Mouse (Mus musculus) liver, embryonic 14.5 days (tissue): Measurements from ENCODE around the gene Maneal. TPM values are rescaled to one million over a fixed set of nuclear protein-coding genes. Genes with fewer than 3 reads are reported as not detected.

Experiments
- ATAC-seq: fragments of 200-750 bp; cut with Nextera tagmentation; 2 replicates; pipeline ENCODE4 v1.8.0; 2017; ENCODE audit warnings: moderate number of reproducible peaks, mild to moderate bottlenecking, moderate library complexity; ENCODE audit not compliant: insufficient read depth
- DNase-seq, 3 experiments: peaks; one replicate each; pipeline ENCODE4 v3.0.0-alpha.2; 2012 to 2013; ENCODE audit warnings: low read depth in 3 of 3, low spot score in 3 of 3
- H3K27ac ChIP-seq: fragments of 300-500 bp; sonication (generic); 2 replicates; pipeline ENCODE4 v1.5.1; 2014; ENCODE audit warnings: moderate library complexity, mild to moderate bottlenecking, control low read depth, inconsistent platforms
- H3K27me3 ChIP-seq: fragments of 300-500 bp; sonication (generic); 2 replicates; pipeline ENCODE4 v1.6.1; 2014; ENCODE audit warnings: mild to moderate bottlenecking, low read length, moderate library complexity; ENCODE audit not compliant: control insufficient read depth, insufficient read depth
- H3K36me3 ChIP-seq: fragments of 300-500 bp; sonication (generic); replicated peaks from 2 replicates; pipeline ENCODE4 v1.6.1; 2014; ENCODE audit warnings: low read depth; ENCODE audit not compliant: control insufficient read depth, insufficient read depth
- H3K4me1 ChIP-seq, 2 experiments: fragments of 200-500 bp in 1 of 2; fragments of 300-500 bp in 1 of 2; sonication (generic) in 1 of 2; replicated peaks; 2 replicates each; pipeline ENCODE4 v1.6.1; 2012 to 2014; ENCODE audit warnings: antibody characterized with exemption in 1 of 2, inconsistent platforms in 1 of 2, low read length in 1 of 2; ENCODE audit not compliant: control insufficient read depth in 2 of 2, insufficient read depth in 2 of 2
- H3K4me2 ChIP-seq: fragments of 300-500 bp; sonication (generic); 2 replicates; pipeline ENCODE4 v1.6.1; 2014; ENCODE audit warnings: low read depth, mild to moderate bottlenecking, control low read depth, moderate library complexity
- H3K4me3 ChIP-seq, 2 experiments: fragments of 200-500 bp in 1 of 2; fragments of 300-500 bp in 1 of 2; sonication (generic) in 1 of 2; 2 replicates each; pipeline ENCODE4 v1.5.1; 2012 to 2014; ENCODE audit warnings: low read depth in 2 of 2, low read length in 2 of 2, mild to moderate bottlenecking in 2 of 2, control low read depth in 1 of 2, inconsistent platforms in 1 of 2, moderate library complexity in 1 of 2; ENCODE audit not compliant: insufficient read depth in 1 of 2
- H3K9ac ChIP-seq: fragments of 300-500 bp; sonication (generic); replicated peaks from 2 replicates; pipeline ENCODE4 v1.6.1; 2014; ENCODE audit warnings: mild to moderate bottlenecking, control low read depth, moderate library complexity
- H3K9me3 ChIP-seq: fragments of 300-500 bp; sonication (generic); 2 replicates; pipeline ENCODE4 v1.6.1; 2016; ENCODE audit warnings: low read length, mixed read lengths; ENCODE audit not compliant: control insufficient read depth
- CTCF ChIP-seq: IDR thresholded peaks from 2 replicates; pipeline ENCODE4 v1.5.1; 2016; ENCODE audit warnings: antibody characterized with exemption, low read depth, control low read depth
- EP300 ChIP-seq: IDR thresholded peaks from 2 replicates; pipeline ENCODE4 v1.6.1; 2016; ENCODE audit warnings: antibody characterized with exemption, low read depth
- WGBS: fragments of 180-500 bp; shearing (Covaris S2); extraction: QIAGEN DNeasy Blood & Tissue Kit; methylation state at CpG from one replicate; pipeline ENCODE4 v1.1.7; 2014; ENCODE audit not compliant: insufficient replicate concordance; 5-methylcytosine and 5-hydroxymethylcytosine counted together
- polyA plus RNA-seq, 2 experiments: library from polyadenylated mRNA; depleted of rRNA in 1 of 2; stranded (reverse) in 1 of 2; unstranded in 1 of 2; fragments of >200 nt; fragmentation: Nextera tagmentation in 1 of 2; extraction: Ambion mirVana in 1 of 2; gene quantifications; 2 replicates each; pipeline versions ENCODE4 v1.2.1 to v1.2.3; 2012 to 2014

Gene Maneal
- polyA plus RNA-seq, 2 experiments = 0.06 TPM

DNA sequence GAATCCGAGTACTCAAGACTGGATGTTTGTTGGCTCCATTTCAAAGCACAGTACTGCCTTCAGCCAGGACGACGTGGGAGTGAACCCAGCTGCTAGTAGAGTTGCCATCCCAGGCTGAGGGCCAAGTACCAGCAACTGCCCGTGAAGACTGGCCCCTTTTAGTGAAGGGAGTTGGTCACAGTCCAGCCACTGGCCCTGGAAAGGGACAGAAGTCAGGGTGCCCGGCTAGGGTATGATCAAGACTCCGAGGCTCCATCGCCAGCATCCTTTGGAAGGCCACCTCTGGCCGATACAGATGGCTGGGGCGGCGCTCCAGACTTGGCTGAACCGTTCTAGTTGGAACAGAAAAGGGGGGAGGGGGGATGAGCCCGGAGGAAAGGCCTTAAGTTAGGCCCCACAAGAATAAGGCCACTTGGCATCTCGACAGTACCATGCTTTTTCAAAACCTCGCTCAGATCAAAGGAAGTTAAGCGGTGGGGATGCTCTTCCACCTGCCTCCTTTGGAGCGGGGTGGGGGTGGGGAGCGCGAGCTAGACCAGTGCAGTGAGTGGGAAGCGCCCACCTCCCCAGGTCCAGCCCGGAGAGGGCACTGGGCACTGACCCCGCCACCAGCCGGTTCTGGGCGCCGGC, 12.2 kb downstream of the Maneal start:
- Histone ChIP-seq H3K4me3 (peak overlapping the region; percentile 82 to 93), H3K4me2 (peak overlapping the region; percentile 70), H3K36me3 (peaks cover 17% of the 10 kb centered on the region), H3K9me3 (no peaks in the 10 kb centered on the region), H3K27ac (0 out of 2 replicates have a peak overlapping the region, but pooled peaks have one; percentile 14), H3K27me3 (no peaks in the 10 kb centered on the region), H3K4me1 (peaks cover 8 to 14% of the 10 kb centered on the region in 2 experiments), H3K9ac (peak overlapping the region; percentile 66)
- TF ChIP-seq CTCF (no peak), EP300 (no peak)
- DNase-seq = peak in 1 of 3 experiments; percentile 10
- no peak; the same call in 1 of the 2 replicates for ATAC-seq
- WGBS = 11% methylated on average over 24 of the region's 24 CpGs

DNA sequence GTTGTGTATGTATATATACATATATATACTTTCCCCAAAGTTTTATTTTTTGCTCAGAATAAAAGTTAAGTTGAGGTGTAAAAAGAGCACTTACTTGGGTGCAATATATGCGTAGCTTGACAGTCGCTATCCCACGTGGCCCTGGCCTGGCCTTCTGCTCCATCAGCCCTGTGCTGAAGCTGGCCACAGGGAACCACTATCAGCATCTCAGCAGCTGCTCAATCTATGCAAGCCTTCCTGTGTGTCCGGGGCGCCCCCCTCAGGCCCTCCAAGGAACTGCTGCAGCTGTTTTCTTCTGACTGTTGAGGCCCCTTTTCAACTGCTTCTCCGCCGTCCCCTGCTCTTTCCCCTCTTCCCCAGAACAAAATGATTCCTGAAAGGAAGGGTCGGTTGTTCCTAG, 14.4 kb downstream of the Maneal start:
- DNase-seq = peak; percentile 65 to 67 (median 66)
- TF ChIP-seq CTCF = peak; percentile 97
- TF ChIP-seq EP300 = peak; percentile 52
- Histone ChIP-seq H3K4me2 (no peak overlapping the region), H3K4me1 (peaks cover 8 to 14% of the 10 kb centered on the region in 2 experiments), H3K36me3 (peaks cover 14% of the 10 kb centered on the region), H3K9ac (no peak overlapping the region), H3K4me3 (no peak overlapping the region), H3K27ac (no peak overlapping the region), H3K9me3 (no peaks in the 10 kb centered on the region), H3K27me3 (no peaks in the 10 kb centered on the region)
- 5% methylated on average over 8 of the region's 8 CpGs for WGBS
- no peak for ATAC-seq

DNA sequence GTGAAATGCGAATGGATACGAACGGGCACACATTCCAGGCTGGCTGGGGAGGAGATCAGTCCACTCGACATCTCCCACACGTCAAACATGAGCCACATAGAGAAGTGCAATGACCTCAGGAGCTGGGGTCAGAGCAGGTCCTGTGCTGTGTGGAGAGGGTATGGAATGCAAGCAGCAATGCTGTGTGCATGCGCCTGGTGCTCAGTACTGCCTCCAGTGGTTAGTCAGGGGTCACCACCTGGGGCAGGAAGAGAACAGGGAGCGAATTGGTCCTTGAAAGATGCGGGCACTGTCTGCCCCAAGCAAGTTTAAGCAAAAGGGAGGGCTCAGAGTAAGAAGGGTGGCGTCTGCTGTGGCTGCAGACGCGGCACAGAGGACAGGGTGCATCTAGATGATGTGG, 18.5 kb downstream of the Maneal start:
- ATAC-seq (peak; percentile 42; the same call in 1 of the 2 replicates), DNase-seq (peak in 1 of 3 experiments; percentile 16)
- no peaks in the 10 kb centered on the region for H3K9me3 ChIP-seq
- WGBS = 66% methylated on average over 11 of the region's 11 CpGs
- TF ChIP-seq EP300 (no peak), CTCF (peak; percentile 92)
- H3K4me3 ChIP-seq = no peak overlapping the region
- H3K36me3 ChIP-seq = peaks cover 36% of the 10 kb centered on the region
- no peaks in the 10 kb centered on the region; a peak in 1 of 4 replicates for H3K4me1 ChIP-seq
- no peak overlapping the region for H3K9ac ChIP-seq
- H3K27me3 ChIP-seq = no peaks in the 10 kb centered on the region
- H3K4me2 ChIP-seq = no peak overlapping the region
- no peak overlapping the region for H3K27ac ChIP-seq

DNA sequence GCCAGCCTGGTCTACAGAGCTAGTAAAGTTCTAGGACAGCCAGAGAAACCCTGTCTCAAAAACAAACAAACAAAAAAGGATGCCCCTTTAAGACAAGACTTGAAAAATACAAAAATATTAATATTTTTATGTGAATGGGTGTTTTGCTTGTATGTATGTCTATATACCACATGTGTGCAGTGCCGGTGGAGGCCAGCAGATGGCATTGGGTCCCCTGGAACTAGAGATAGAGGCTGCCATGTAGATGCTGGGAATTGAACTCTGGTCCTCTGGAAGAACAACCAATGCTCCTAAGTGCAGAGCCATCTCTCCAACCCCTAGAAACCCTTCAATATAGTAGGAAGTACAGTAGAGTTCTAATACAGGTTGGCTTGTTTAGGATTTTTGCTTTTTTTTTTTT, 21.0 kb downstream of the Maneal start:
- no peak for ATAC-seq
- no peak overlapping the region for H3K4me3 ChIP-seq
- H3K27me3 ChIP-seq = no peaks in the 10 kb centered on the region
- 86% methylated on average over 1 of the region's 1 CpGs for WGBS
- TF ChIP-seq EP300 (no peak), CTCF (peak; percentile 43; the same call in 1 of the 2 replicates)
- H3K9ac ChIP-seq = no peak overlapping the region
- no peak overlapping the region for H3K4me2 ChIP-seq
- DNase-seq = no peak
- H3K36me3 ChIP-seq = peaks cover 45% of the 10 kb centered on the region
- H3K4me1 ChIP-seq = no peaks in the 10 kb centered on the region
- H3K9me3 ChIP-seq = no peaks in the 10 kb centered on the region
- H3K27ac ChIP-seq = no peak overlapping the region

DNA sequence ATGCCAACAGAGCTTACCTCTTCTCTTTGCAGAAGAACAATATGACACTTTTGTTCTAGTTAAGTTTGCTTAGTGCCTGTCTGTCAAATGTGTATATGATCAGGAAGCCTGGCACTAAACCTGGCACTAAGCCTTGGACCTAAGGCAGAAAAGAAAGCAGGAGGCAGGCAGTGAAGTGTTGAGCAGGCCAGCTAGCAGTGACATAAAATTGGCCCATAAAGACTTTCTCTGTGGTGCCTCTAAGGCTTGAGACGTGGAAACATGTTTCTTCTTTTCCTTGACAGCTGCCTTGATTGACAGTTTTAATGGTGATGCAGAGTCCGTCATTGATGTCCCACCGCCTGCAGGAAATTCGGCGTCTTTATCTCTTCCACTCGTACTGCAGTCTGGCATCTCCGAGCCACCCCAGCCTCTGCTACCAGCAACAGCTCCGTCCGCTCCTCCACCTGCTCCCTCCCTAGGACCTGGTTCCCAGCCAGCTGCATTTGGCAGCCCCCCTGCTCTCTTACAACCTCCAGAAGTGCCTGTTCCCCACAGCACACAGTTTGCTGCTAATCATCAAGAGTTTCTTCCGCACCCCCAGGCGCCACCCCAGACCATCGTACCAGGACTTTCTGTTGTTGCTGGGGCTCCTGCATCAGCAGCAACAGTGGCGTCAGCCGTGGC, 23.8 kb downstream of the Maneal start:
- WGBS = 77% methylated on average over 14 of the region's 14 CpGs
- H3K9me3 ChIP-seq = no peaks in the 10 kb centered on the region
- H3K4me1 ChIP-seq = no peaks in the 10 kb centered on the region
- H3K4me3 ChIP-seq = no peak overlapping the region
- H3K4me2 ChIP-seq = no peak overlapping the region
- no peak for TF ChIP-seq EP300
- TF ChIP-seq CTCF = no peak
- no peaks in the 10 kb centered on the region for H3K27me3 ChIP-seq
- DNase-seq (no peak), ATAC-seq (no peak)
- peaks cover 39% of the 10 kb centered on the region for H3K36me3 ChIP-seq
- H3K9ac ChIP-seq = no peak overlapping the region
- H3K27ac ChIP-seq = no peak overlapping the region
